Mouse (Mus musculus): ENCODE data around the gene Krt12. TPM values are rescaled to one million over a fixed set of nuclear protein-coding genes. Genes with fewer than 3 reads are reported as not detected.

Gene Krt12
- 1 to 10 TPM in 3 of 4 experiments, under 1 TPM in 1; 0.85 to 1.7 (median 1.5) TPM for total RNA-seq (2022)

GRCm38 (mm10) chr11:99422159-99422558, at the start of gene Krt12:
TSS of gene Krt12 (minus strand) at chr11:99422259.
- DNase-seq (ENCODE audit: low spot score in 2 of 2) = no peak

GRCm38 (mm10) chr11:99469228-99469627, 47.2 kb upstream of the Krt12 start:
- no peak for DNase-seq (ENCODE audit: low spot score in 2 of 2)

DNA sequence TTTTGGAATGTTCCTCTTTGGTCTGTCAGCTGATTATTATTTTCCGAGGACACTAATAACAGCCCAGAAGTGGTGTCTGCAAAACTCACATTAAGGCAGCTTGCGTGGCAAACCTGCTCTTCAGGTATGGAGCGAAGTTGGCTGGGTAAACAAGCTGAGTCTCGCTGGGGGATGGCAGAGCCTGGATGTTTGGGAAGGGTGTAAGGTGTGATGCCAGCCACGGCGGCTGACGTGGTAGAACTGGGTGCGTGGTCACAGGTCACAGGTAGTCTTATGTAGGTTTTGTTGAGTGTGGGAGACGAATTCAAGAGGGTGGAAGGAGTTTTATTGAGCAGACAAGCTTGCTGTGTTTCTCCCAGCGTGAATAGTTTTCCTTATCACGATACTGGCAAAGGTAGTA, 46.5 kb upstream of the Krt12 start:
- no peak for DNase-seq (ENCODE audit: low spot score in 2 of 2)

DNA sequence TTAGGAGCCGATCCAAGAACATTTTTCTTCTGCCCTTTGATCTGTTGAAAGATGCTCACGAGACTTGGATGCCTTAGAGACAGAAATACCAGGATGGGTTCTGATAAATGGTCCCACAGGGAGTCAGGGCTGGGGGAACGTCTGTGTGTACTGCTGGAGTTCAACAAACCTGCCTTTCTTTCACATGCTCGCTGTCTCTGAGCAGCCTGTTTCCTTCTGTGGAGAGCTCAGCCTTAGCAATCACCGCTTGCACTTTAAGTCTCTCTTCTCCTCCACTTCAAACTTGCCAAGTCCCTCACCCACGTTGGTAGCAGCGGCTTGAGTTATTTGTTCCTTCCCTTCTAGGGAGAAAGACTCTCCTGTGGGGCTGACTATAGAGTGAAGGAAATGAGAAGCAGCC, 44.3 kb upstream of the Krt12 start:
- DNase-seq (ENCODE audit: low spot score in 2 of 2) = no peak

GRCm38 (mm10) chr11:99464836-99465235, 42.8 kb upstream of the Krt12 start:
- DNase-seq (ENCODE audit: low spot score in 2 of 2) = peak; percentile 65 to 82

- DNase-seq (ENCODE audit: low spot score in 2 of 2) = peak; percentile 16 to 77
Measured at GRCm38 (mm10) chr11:99463155-99463554, 41.1 kb upstream of the Krt12 start.

- no peak for DNase-seq (ENCODE audit: low spot score in 2 of 2)
Measured at GRCm38 (mm10) chr11:99461736-99462135, 39.7 kb upstream of the Krt12 start.

GRCm38 (mm10) chr11:99458887-99459286, 36.8 kb upstream of the Krt12 start:
- no peak for DNase-seq (ENCODE audit: low spot score in 2 of 2)

DNA sequence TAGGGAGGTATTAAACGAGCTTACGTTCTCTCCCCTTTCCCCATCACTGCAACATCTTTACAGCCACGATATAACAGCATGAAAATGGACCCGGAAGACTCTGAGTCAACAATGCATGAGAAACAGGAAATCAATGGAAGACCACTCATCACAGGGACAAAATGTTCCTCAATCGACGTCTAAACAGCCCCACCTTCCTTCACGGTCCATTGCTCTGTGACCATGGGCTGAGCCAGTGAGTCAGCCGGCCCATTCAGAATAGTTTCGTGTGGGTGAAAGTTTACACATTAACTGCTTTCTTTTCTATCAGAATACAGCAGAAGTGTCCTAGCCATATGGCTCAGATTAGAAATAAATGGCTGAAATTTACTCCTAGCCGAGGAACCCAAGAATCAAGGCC, 32.7 kb upstream of the Krt12 start:
- no peak for DNase-seq (ENCODE audit: low spot score in 2 of 2)

DNA sequence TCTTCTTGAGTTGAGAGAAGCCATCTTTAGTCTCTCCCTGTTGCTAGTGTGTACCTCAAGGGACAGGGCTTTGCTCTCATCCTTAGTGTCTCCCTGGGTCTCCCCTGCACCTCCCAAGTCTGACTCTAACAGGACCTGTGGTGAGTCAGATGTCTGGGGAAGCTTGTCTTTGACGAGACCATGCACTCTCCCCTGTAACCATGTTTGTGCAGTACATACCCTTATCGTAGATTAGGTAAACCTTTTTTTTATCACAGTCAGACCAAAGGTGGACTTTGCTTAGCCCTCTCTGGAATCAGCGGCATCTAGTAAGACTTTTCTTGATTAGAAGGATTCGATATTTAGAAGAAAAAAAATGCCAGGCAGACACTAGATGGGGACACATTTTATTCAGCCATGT, 32.0 kb upstream of the Krt12 start:
- DNase-seq (ENCODE audit: low spot score in 2 of 2) = no peak

DNA sequence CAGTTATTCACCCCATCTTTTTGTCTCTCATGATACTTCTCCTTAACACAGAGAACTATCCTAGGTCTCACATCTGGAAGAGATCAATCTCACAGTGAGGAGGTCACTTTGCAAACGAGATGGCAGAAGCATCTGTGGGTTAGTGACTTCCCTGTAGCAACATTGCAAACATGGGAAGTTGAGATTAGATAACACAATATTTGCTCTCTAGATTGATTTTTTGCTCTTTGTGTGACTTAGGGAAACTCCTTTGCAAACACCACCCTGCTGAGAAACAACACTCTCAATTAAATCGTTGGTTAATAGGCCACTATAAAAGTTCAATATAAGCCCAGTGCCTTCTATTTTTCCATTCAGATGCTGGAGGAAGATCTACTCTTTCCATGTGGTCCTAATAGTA, 26.7 kb upstream of the Krt12 start:
- DNase-seq (ENCODE audit: low spot score in 2 of 2) = no peak

DNA sequence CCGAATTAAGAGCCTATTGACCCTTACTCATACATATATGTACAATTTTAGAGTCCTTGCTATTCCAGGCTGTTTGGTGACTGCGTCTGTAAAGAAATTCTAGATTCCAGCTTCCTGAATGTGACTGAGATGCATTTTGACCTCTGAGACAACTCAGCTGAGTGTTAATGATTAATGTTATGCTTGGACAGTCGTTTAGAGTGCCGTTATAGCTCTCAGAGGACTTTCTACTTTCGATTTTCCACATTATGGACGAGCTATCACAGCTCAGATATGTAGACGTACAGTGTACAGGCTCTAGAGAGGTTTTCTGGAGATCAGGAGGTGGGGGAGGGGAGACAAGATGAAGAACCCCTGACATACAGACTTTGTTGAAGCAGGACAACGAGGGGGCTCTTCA, 19.2 kb upstream of the Krt12 start:
- no peak for DNase-seq (ENCODE audit: low spot score in 2 of 2)

DNA sequence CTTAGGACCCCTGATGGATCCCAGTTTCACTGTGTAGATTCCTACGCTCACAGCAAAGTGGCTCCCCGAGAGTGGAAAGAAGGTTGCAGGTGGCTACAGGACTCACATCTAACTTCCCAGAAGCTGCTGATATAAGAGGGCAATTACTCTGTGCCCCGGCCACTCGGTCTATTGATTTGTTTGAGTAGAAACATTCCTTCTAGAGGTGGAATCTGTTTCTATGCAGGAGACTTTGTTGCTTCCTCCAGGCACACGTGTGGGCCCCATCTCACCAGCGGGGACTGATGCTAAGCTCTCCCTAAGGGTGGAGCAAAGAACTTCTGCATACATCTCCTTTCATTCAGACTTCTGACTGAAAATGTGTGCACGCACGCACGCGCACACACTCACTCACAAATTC, 17.4 kb upstream of the Krt12 start:
- no peak for DNase-seq (ENCODE audit: low spot score in 2 of 2)

- no peak for DNase-seq (ENCODE audit: low spot score in 2 of 2)
Measured at GRCm38 (mm10) chr11:99437972-99438371, 15.9 kb upstream of the Krt12 start, which contains the start of gene Krt20. TSS of gene Krt20 (minus strand) at chr11:99438150.

GRCm38 (mm10) chr11:99436625-99437024, 14.6 kb upstream of the Krt12 start:
- DNase-seq (ENCODE audit: low spot score in 2 of 2) = no peak

- peak in 1 of 2 experiments; percentile 17 for DNase-seq (ENCODE audit: low spot score in 2 of 2)
Measured at GRCm38 (mm10) chr11:99430670-99431069, 8.6 kb upstream of the Krt12 start.

DNA sequence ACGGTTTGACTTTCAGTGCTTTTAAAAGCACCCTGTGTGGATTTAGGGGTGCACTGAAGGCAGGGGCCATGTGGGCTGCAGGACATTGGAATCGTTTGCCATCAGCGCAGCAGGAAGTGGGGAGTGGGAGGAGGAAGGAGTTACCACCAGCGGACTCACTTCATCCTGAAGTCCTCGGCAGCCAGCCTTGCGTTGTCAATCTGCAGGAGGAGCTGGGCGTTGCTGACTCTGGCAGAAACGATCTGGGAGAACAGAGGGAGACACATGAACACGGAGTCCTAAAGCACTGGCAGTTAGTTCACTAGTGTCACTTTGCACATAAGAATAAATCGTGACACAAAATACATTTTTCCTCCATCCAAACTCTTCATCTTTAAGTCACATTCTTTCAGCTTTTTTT, 1.5 kb downstream of the Krt12 start:
- DNase-seq (ENCODE audit: low spot score in 2 of 2) = no peak

GRCm38 (mm10) chr11:99417819-99418218, 4.2 kb downstream of the Krt12 start:
- no peak for DNase-seq (ENCODE audit: low spot score in 2 of 2)

GRCm38 (mm10) chr11:99416902-99417301, 5.2 kb downstream of the Krt12 start:
- DNase-seq (ENCODE audit: low spot score in 2 of 2) = peak; percentile 36 to 56

- DNase-seq (ENCODE audit: low spot score in 2 of 2) = no peak
Measured at GRCm38 (mm10) chr11:99414463-99415147, 7.5 kb downstream of the Krt12 start.

DNA sequence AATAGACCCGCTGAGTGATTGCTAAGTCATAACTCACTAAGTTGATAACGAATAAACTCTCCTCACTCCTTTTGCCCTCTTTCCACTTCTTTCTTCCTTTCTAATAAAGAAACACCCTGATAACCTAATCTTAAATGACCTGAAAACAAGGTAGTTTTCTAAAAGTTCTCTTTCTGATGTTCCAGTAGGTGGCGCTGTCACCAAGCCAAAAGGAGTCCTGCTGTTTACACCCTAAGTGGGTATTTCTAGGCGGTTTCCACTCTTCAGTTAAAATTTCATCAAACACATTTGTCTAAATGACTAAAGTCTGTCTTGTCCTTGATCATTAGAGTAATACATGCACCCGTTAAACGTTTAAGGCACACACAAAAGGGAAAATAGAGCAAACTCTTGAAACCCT, 8.8 kb downstream of the Krt12 start:
- DNase-seq (ENCODE audit: low spot score in 2 of 2) = no peak

GRCm38 (mm10) chr11:99406186-99406585, 15.9 kb downstream of the Krt12 start:
- no peak for DNase-seq (ENCODE audit: low spot score in 2 of 2)

- DNase-seq (ENCODE audit: low spot score in 2 of 2) = no peak
Measured at GRCm38 (mm10) chr11:99399956-99400549, 22.0 kb downstream of the Krt12 start.
